Mouse (Mus musculus) adrenal gland, postnatal 25 days (tissue): ENCODE data around the gene Lca5l. TPM values are rescaled to one million over a fixed set of nuclear protein-coding genes. Genes with fewer than 3 reads are reported as not detected.
A peak's percentile ranks its signal among the peaks of the same experiment; 100 is the strongest.

Experiments used
- DNase-seq: peaks from one replicate; pipeline ENCODE4 v3.0.0; 2021; ENCODE audit warnings: mixed read lengths
- long read RNA-seq: library from polyadenylated mRNA; stranded (forward); transcript quantifications from one replicate; pipeline ENCODE4 v2.0.0, GENCODE M21; 2021
- total RNA-seq: library from RNA; stranded (reverse); gene quantifications from 2 replicates; pipeline ENCODE4 v1.2.3, GENCODE M21; 2021

Lca5l gene
- 3.0 and 3.6 TPM in 2 replicates for total RNA-seq
- long read RNA-seq, partial matches to known transcripts = 2 of 3 reads
- long read RNA-seq, other reads (novel, unspliced or antisense) = 1 of 3 reads

GRCm38 (mm10) chr16:96191531-96192506 is at the start of gene Lca5l:
TSS of gene Lca5l (minus strand) at chr16:96192271.
- peak; percentile 100 for DNase-seq

- DNase-seq = no peak
These were observed 43.4 kb upstream of the Lca5l start, which contains the start of gene B3galt5 for GRCm38 (mm10) chr16:96235366-96235970. TSS of gene B3galt5 (plus strand) at chr16:96235801.

GRCm38 (mm10) chr16:96233996-96234395 is 41.9 kb upstream of the Lca5l start:
- DNase-seq = no peak

GRCm38 (mm10) chr16:96231974-96232373 is 39.9 kb upstream of the Lca5l start:
- no peak for DNase-seq

- DNase-seq = no peak
These were observed 39.2 kb upstream of the Lca5l start for GRCm38 (mm10) chr16:96231251-96231650.

- peak; percentile 75 for DNase-seq
These were observed 38.3 kb upstream of the Lca5l start for GRCm38 (mm10) chr16:96230411-96230810.

GRCm38 (mm10) chr16:96229044-96229555 is 37.0 kb upstream of the Lca5l start:
- no peak for DNase-seq

GRCm38 (mm10) chr16:96228438-96228837 is 36.4 kb upstream of the Lca5l start:
- no peak for DNase-seq

- DNase-seq = no peak
These were observed 30.4 kb upstream of the Lca5l start for GRCm38 (mm10) chr16:96222452-96222851.

- no peak for DNase-seq
These were observed 29.9 kb upstream of the Lca5l start for GRCm38 (mm10) chr16:96221959-96222358.

GRCm38 (mm10) chr16:96221491-96221890 is 29.4 kb upstream of the Lca5l start:
- no peak for DNase-seq

- DNase-seq = no peak
These were observed 21.0 kb upstream of the Lca5l start for GRCm38 (mm10) chr16:96213027-96213426.

- no peak for DNase-seq
These were observed 18.8 kb upstream of the Lca5l start for GRCm38 (mm10) chr16:96210856-96211255.

- no peak for DNase-seq
These were observed 17.7 kb upstream of the Lca5l start for GRCm38 (mm10) chr16:96209789-96210188.

GRCm38 (mm10) chr16:96201485-96202232 is 9.6 kb upstream of the Lca5l start:
- peak; percentile 10 for DNase-seq

- no peak for DNase-seq
These were observed 8.6 kb upstream of the Lca5l start for GRCm38 (mm10) chr16:96200702-96201028.

GRCm38 (mm10) chr16:96199913-96200701 is 8.0 kb upstream of the Lca5l start, which contains the start of gene Sh3bgr:
TSS of gene Sh3bgr (plus strand) at chr16:96200450.
- DNase-seq = peak; percentile 77

GRCm38 (mm10) chr16:96187619-96188018 is 4.5 kb downstream of the Lca5l start:
- DNase-seq = no peak

- DNase-seq = no peak
These were observed 12.9 kb downstream of the Lca5l start for GRCm38 (mm10) chr16:96179156-96179555.

- DNase-seq = no peak
These were observed 16.7 kb downstream of the Lca5l start for GRCm38 (mm10) chr16:96175399-96175798.

GRCm38 (mm10) chr16:96173648-96174047 is 18.4 kb downstream of the Lca5l start:
- DNase-seq = no peak
